Mouse (Mus musculus): ENCODE measurements at regions not wholly inside any gene's neighbourhood (a gene's known extent, or its start where the extent isn't known, plus 50 kb on each side); places are given as distances from the start of the nearest gene placed in this dataset.

DNA sequence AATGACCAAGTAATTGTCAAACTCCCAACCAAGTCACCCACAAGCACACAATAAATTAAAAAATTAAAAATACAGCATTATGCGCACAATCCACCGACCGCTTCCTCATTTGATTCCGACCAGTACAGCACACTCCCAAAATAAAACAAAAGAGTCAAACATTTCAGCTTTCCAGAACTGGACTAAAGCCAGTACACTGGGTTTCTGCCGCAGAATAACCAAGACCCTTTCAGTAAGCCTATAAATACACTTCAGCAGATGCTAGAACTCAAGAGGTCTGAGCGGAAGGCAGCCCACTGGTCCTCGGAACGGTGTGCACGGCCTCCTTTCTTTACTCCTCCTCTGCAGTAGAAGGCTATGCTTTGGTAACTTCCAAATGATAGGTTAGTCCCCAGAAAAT is 98.2 kb upstream of the Selenok start:
- H3K9ac ChIP-seq (ENCODE audit: insufficient read depth, low read depth): no peak overlapping the region
- no peak for TF ChIP-seq MAZ (IDR thresholded peaks at IDR 0.05; ENCODE audit: low read depth, low read length)
- no peak for TF ChIP-seq KAT2A (IDR thresholded peaks at IDR 0.05; ENCODE audit: insufficient replicate concordance, low read length)
- TF ChIP-seq CTCF (conservative IDR thresholded peaks at IDR 0.05 in 1 of 2, IDR thresholded peaks at IDR 0.05 in 1 of 2; ENCODE audit: low read depth in 2 of 2, low read length in 2 of 2): no peak
- TF ChIP-seq MAX (IDR thresholded peaks at IDR 0.05; ENCODE audit: low read length): no peak
- no peak for TF ChIP-seq USF2 (conservative IDR thresholded peaks at IDR 0.05; ENCODE audit: low read depth, low read length)
- TF ChIP-seq MAFK (IDR thresholded peaks at IDR 0.05; ENCODE audit: insufficient replicate concordance, low read length): no peak
- TF ChIP-seq GABPA (IDR thresholded peaks at IDR 0.05; ENCODE audit: insufficient replicate concordance, low read depth, low read length): no peak
- no peak for TF ChIP-seq JUND (conservative IDR thresholded peaks at IDR 0.05; ENCODE audit: low read depth, low read length)
- TF ChIP-seq POLR2AphosphoS2 (IDR thresholded peaks at IDR 0.05; ENCODE audit: low read depth, low read length): no peak
- no peak for TF ChIP-seq ELF1 (IDR thresholded peaks at IDR 0.05; ENCODE audit: low read depth, low read length)
- no peaks in the 10 kb centered on the region for H3K4me1 ChIP-seq (ENCODE audit: control insufficient read depth in 1 of 2, insufficient read depth in 2 of 2)
- peaks cover 28% of the 10 kb centered on the region for H3K27me3 ChIP-seq (replicated peaks)
- in situ Hi-C loops (cut with MboI; ENCODE audit: low pct_ligation_motif_present, low pct_unique_long_range_greater_than_20kb, low sequenced_read_pairs): no loop called here
- H3K79me2 ChIP-seq (replicated peaks; ENCODE audit: control insufficient read depth, extremely low read depth, insufficient read depth, poor library complexity, severe bottlenecking): no peaks in the 10 kb centered on the region
- no peak overlapping the region for H3K27ac ChIP-seq (ENCODE audit: insufficient read depth, low read depth)
- H3K36me3 ChIP-seq (replicated peaks in 1 of 2; ENCODE audit: control insufficient read depth in 1 of 2, insufficient read depth in 1 of 2, low read length in 1 of 2): no peaks in the 10 kb centered on the region
- no peak overlapping the region for H3K4me2 ChIP-seq (ENCODE audit: insufficient read depth, low read depth, poor library complexity, severe bottlenecking)
- no peaks in the 10 kb centered on the region for H3K9me3 ChIP-seq (replicated peaks; ENCODE audit: low read length)
- no peak for DNase-seq (ENCODE audit: extremely low read depth)
- H3K4me3 ChIP-seq (replicated peaks in 1 of 3; ENCODE audit: low read depth in 2 of 3, low read length in 2 of 3, poor library complexity in 1 of 3): no peak overlapping the region
- dilution Hi-C loops (cut with MboI; ENCODE audit: extremely low pct_ligation_motif_present, extremely low pct_unique_long_range_greater_than_20kb, low sequenced_read_pairs): no loop called here

DNA sequence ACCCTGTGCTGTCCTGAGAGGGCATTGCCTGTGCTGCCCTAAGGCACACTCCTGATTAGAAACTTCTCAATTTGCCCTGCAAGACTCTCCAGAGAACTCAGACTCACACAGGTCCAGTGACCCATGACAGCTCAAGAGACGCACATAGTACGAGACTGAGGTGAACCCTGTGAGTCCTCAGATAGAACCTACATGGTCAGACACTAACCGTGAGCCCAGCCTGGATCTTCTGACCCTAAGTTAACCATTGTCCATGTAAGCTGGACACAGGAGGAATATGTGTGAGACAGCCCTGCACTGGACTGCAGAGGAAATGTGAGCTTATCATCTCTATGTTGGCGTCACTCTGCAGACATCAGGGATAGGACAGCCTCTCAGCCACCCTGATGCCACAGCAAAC is 91.4 kb upstream of the Selenok start:
- H3K36me3 ChIP-seq (replicated peaks in 1 of 2; ENCODE audit: control insufficient read depth in 1 of 2, insufficient read depth in 1 of 2, low read length in 1 of 2): no peaks in the 10 kb centered on the region
- no peak overlapping the region for H3K27ac ChIP-seq (ENCODE audit: insufficient read depth, low read depth)
- H3K4me2 ChIP-seq (ENCODE audit: insufficient read depth, low read depth, poor library complexity, severe bottlenecking): no peak overlapping the region
- H3K27me3 ChIP-seq (replicated peaks): peaks cover 25% of the 10 kb centered on the region
- no peak overlapping the region for H3K4me3 ChIP-seq (replicated peaks in 1 of 3; ENCODE audit: low read depth in 2 of 3, low read length in 2 of 3, poor library complexity in 1 of 3)
- H3K9ac ChIP-seq (ENCODE audit: insufficient read depth, low read depth): no peak overlapping the region
- peaks cover 4 to 15% of the 10 kb centered on the region in 2 experiments; a peak in 3 of 4 replicates for H3K4me1 ChIP-seq (ENCODE audit: control insufficient read depth in 1 of 2, insufficient read depth in 2 of 2)
- TF ChIP-seq MYC (IDR thresholded peaks at IDR 0.05; ENCODE audit: low read depth, low read length): no peak
- TF ChIP-seq POLR2A (IDR thresholded peaks at IDR 0.05; ENCODE audit: low read depth, low read length): no peak
- TF ChIP-seq JUN (IDR thresholded peaks at IDR 0.05; ENCODE audit: insufficient read depth, low read depth, low read length): no peak
- dilution Hi-C loops (cut with MboI; ENCODE audit: extremely low pct_ligation_motif_present, extremely low pct_unique_long_range_greater_than_20kb, low sequenced_read_pairs) (no loop called here), in situ Hi-C loops (cut with MboI; ENCODE audit: low pct_ligation_motif_present, low pct_unique_long_range_greater_than_20kb, low sequenced_read_pairs) (no loop called here)
- DNase-seq (ENCODE audit: extremely low read depth): no peak
- no peaks in the 10 kb centered on the region for H3K79me2 ChIP-seq (replicated peaks; ENCODE audit: control insufficient read depth, extremely low read depth, insufficient read depth, poor library complexity, severe bottlenecking)
- no peaks in the 10 kb centered on the region for H3K9me3 ChIP-seq (replicated peaks; ENCODE audit: low read length)

GRCm38 (mm10) chr14:29877671-29878422 is 90.3 kb upstream of the Selenok start:
- in situ Hi-C loops (cut with MboI; ENCODE audit: low pct_ligation_motif_present, low pct_unique_long_range_greater_than_20kb, low sequenced_read_pairs): no loop called here
- TF ChIP-seq TCF12 (IDR thresholded peaks at IDR 0.05; ENCODE audit: low read depth, low read length) (no peak), SMC3 (IDR thresholded peaks at IDR 0.05; ENCODE audit: low read depth, low read length) (no peak), ELF1 (IDR thresholded peaks at IDR 0.05; ENCODE audit: low read depth, low read length) (no peak), ETS1 (conservative IDR thresholded peaks at IDR 0.05; ENCODE audit: low read depth, low read length) (no peak), NRF1 (IDR thresholded peaks at IDR 0.05; ENCODE audit: low read depth, low read length) (no peak), ZKSCAN1 (IDR thresholded peaks at IDR 0.05; ENCODE audit: borderline replicate concordance, low read depth, low read length) (no peak)
- Histone ChIP-seq H3K27ac (ENCODE audit: insufficient read depth, low read depth) (no peak overlapping the region), H3K4me1 (ENCODE audit: control insufficient read depth in 1 of 2, insufficient read depth in 2 of 2) (peaks cover 4 to 15% of the 10 kb centered on the region in 2 experiments; a peak in 3 of 4 replicates), H3K79me2 (replicated peaks; ENCODE audit: control insufficient read depth, extremely low read depth, insufficient read depth, poor library complexity, severe bottlenecking) (no peaks in the 10 kb centered on the region), H3K36me3 (replicated peaks in 1 of 2; ENCODE audit: control insufficient read depth in 1 of 2, insufficient read depth in 1 of 2, low read length in 1 of 2) (no peaks in the 10 kb centered on the region), H3K4me2 (ENCODE audit: insufficient read depth, low read depth, poor library complexity, severe bottlenecking) (no peak overlapping the region), H3K4me3 (replicated peaks in 1 of 3; ENCODE audit: low read depth in 2 of 3, low read length in 2 of 3, poor library complexity in 1 of 3) (no peak overlapping the region), H3K9me3 (replicated peaks; ENCODE audit: low read length) (no peaks in the 10 kb centered on the region), H3K9ac (ENCODE audit: insufficient read depth, low read depth) (no peak overlapping the region), H3K27me3 (replicated peaks) (peaks cover 26% of the 10 kb centered on the region)
- dilution Hi-C loops (cut with MboI; ENCODE audit: extremely low pct_ligation_motif_present, extremely low pct_unique_long_range_greater_than_20kb, low sequenced_read_pairs): no loop called here
- DNase-seq (ENCODE audit: extremely low read depth): no peak
